Mouse (Mus musculus) gonadal fat pad, adult 2 months (tissue): ENCODE measurements around the gene Dct. TPM values are rescaled to one million over a fixed set of nuclear protein-coding genes. Genes with fewer than 3 reads are reported as not detected.

Experiments
- DNase-seq: peaks from one replicate; pipeline ENCODE4 v3.0.0-alpha.2; 2012; ENCODE audit warnings: low read depth
- polyA plus RNA-seq: library from polyadenylated mRNA; depleted of rRNA; stranded (reverse); fragments of >200 nt; gene quantifications from 2 replicates; pipeline ENCODE4 v1.2.3, GENCODE M21; 2012; rRNA removed

Dct gene
- 1.1 TPM in 2 replicates for polyA plus RNA-seq

GRCm38 (mm10) chr14:118051975-118052630, at the start of gene Dct:
TSS of gene Dct (minus strand) at chr14:118052244.
- no peak for DNase-seq

DNA sequence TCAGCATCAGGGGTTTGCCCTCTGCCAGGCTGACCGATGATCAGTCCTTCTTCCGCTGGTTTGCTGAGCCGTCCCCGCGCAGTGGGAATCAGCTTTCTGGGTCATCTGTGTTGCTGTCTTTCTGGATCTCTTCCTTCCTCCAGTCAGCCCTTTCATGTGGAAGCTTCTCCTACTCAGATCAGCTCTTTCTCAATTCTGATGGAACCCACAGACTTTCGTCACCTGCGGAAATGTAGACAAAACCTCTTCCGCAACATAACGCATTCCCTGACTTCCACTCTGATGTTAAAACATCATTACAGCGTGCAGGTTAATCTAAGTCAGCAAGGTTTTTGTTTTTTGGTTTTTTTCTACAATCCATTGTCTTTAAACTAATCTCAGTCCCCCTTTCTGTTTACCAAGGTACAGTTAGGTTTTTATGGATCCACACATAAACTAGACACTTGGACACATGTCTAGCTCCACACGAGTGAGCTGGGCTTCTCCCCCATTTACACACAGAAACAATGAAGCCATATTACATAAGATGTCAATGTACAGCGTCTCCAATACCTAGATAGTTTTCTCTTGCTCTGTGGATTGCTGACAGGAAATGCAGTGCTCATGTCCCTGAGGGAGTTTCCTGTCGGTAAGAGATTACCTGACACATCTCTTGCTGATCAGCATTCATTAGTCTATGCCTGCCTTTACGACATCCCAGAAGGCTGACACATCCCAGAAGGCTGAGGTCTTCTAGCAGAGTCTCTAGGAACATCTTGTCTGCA, 49.4 kb upstream of the Dct start:
- DNase-seq = no peak

DNA sequence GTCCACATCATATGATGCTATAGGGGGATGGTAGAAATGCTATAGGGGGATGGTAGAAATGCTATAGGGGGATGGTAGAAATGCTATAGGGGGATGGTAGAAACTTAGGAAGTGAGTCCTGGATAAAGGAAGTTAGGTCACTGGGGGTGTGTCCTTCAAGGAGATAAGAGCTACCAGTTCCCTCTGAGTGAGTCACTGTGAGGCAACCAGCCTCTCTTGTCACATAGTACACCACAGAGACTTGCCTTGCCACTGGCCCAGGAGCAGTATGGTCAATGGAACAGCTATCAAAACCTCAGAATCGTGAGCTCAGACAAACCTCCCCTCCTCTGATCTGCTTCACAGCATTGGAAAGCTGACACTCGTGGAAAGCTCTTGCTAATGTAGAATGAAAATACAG, 46.2 kb upstream of the Dct start:
- no peak for DNase-seq

GRCm38 (mm10) chr14:118089806-118090392, 37.9 kb upstream of the Dct start:
- peak; percentile 4 for DNase-seq

DNA sequence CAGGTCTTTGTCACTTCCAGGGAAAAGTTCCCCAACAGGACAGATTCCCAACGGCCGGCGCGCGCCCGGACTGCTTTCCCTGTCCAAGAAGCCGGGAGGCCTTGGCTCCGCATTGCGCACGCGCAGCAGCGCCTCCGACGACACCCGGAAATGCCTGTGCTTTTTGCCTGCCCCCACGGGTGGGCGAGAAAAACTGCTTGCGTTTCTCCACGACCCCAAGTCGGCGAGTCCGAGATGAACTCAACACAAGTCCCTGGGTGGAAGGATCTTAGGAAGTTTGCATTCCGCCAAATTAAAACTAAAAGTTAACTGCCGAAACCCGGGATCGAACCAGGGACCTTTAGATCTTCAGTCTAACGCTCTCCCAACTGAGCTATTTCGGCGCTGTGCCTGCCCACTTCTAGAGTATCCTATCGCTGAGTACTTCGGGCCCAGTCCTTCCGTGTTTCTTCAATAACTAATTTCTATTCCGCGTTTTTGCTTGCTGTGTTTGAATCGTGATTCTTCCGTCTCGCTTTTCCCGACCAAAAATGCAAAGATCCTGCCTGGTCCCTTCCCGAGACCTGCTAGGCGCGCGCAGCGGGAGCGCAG, 37.3 kb upstream of the Dct start:
- DNase-seq = peak; percentile 20

- peak; percentile 4 for DNase-seq
These were observed 36.6 kb upstream of the Dct start for GRCm38 (mm10) chr14:118088437-118089207.

- DNase-seq = no peak
These were observed 34.4 kb upstream of the Dct start for GRCm38 (mm10) chr14:118086271-118087035.

GRCm38 (mm10) chr14:118083851-118084250, 31.8 kb upstream of the Dct start:
- DNase-seq = no peak

DNA sequence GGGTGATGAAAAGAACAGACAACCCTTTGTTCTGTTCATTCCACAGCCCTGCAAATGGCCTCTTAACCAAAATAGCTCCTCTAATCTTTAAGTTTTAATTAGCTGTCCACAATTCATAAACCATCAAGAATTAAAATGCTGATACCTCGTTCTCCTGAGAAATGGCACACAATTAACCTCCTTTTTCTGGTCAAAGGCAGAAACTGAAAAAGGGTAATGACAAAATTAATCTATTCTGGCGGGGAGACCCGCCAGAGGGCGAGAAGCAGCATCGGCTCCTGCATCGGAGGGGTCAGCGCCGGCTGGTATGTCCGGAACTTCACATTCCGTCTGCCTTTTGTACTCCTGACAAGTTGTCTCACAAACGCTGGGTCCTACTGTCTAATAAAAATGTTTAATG, 28.6 kb upstream of the Dct start:
- no peak for DNase-seq

- DNase-seq = no peak
These were observed 18.1 kb upstream of the Dct start for GRCm38 (mm10) chr14:118070100-118070499.

DNA sequence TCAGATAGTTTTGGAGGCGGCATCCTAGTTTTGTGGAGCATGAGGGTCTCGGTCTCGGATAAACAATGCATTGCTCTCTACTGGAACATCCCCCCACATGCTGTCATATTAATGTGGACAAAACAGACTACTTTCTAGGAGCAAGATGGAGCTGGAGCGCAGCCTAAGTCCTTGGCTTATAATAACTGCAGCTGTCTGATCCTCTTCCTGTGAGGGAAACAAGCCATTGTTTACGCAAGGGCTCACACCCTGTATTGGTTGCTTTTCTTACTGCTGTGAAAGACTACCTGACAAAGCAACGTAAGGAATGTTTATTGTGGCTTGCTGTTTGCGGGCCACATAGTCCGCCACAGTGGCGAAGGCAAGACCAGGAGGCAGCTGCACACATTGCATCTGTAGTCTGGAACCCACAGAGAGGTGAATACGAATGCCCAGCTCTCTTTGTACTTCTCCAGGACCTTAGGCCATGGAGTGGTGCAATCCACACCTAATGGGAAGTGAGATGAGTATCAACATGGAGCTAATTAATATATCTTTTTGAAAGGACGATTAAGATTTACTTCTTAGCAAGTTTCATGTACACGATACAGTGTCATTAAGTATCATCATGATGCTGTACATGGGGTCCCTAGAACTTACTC, 17.5 kb upstream of the Dct start:
- no peak for DNase-seq

GRCm38 (mm10) chr14:118061766-118062432, 9.9 kb upstream of the Dct start:
- no peak for DNase-seq

DNA sequence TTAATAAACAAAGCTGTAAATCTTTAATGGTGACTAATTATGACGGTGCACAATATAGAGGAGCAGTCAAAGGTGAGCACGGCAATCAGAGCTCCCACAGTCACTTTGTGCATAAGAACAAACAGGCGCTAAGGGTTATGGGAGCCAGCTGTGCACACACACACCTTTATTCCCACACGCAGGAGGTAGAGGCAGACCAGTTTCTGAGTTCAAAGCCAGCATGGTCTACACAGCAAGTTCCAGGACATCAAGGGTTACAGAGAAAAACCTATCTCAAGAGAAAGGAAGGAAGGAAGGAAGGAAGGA, 6.5 kb upstream of the Dct start:
- no peak for DNase-seq

- no peak for DNase-seq
These were observed 5.9 kb upstream of the Dct start for GRCm38 (mm10) chr14:118057696-118058580.

- no peak for DNase-seq
These were observed 726 bp upstream of the Dct start for GRCm38 (mm10) chr14:118052770-118053169.

DNA sequence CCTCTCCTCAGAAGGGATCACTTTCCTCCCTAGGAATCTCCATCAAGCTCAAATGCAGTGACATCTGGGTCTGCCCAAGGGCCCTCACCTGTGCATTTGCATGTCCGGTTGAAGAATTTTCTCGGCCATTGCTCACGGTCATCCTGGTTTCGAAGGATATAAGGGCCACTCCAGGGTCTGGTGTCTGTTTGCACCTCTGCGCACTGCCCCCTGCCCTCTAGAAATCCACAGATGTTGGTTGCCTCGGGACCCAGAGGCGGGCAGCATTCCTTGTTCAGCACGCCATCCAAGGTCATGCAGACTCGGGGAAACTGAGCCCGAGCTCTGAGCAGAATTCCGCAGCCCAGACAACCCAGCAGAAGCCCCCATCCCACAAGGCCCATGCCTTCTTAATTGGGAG, 648 bp downstream of the Dct start:
- DNase-seq = no peak

DNA sequence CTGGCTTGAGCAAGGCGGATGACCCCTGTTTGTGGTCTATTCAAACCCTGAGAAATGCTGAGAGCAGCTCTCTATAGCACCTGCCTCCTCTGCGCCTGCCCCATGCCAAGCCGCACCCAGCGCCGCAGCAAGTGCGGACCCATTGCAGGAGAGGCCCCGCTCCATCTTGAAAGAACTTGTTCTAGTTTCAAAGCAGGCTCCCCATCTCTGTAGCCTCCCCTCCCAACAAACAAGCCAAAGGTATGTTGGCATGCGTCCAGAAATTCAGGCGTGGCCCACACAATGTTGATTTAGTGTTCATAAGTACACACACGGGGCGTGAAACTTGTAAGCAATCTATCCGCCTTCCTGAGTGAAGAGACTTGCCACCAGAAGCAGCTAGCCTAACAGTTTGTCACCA, 1.1 kb downstream of the Dct start:
- DNase-seq = no peak

DNA sequence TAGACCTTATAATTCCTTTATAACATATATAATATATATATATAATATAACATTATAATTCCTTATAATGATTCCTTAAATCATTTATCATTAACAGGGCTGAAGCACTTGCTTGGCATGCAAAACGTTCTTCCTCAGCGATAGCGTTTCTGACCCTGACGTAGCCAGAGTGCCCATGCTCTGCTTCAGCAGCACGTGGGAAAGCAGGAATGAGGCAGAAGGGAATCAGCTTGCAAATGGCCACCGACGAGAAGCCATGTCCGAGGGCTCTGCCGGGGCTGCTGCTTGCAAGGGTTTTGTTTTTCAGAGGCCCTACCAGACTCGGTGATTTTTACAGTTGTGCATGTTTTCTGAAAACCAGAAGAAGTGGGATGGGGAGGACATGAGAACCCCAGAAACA, 1.6 kb downstream of the Dct start:
- DNase-seq = no peak

DNA sequence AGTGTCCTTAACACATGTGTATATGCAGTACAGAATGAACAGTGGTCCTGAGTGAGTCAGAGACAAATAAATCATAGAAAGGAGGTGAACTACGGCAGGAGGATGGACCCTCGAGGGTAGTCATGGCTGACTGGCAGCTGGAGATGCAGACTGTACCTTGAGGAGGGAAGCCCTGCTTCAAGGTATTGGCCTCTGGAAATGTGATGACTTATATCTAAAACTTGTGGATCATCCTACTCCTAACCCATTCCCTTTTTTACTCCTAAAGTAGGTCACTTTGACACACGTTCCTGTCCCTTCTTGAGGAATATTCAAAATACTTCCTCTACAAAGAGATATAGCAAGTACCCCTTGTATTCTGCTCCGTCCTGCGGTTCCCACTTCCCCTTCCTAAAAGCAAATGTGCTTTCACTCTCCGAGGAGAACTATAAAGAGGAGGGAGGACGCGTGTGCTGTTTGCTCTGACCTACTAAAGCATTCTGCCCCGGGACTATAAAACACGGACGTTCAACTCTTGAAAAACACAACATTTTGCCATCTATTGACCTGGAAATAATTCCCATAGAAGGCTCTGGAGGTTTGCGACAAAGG, 2.3 kb downstream of the Dct start:
- DNase-seq = no peak
